Mouse (Mus musculus): Measurements from ENCODE around the gene Rnase12.

- TF ChIP-seq EP300 (IDR thresholded peaks at IDR 0.05; ENCODE audit: insufficient read depth, low read depth, low read length) = no peak
- TF ChIP-seq CTCF (IDR thresholded peaks at IDR 0.05) = no peak
These were observed 23.6 kb upstream of the Rnase12 start for GRCm38 (mm10) chr14:51081035-51081434.
